Mouse (Mus musculus): Measurements from ENCODE around the gene Coa3.

GRCm38 (mm10) chr11:101259261-101259712 lies 19.6 kb downstream of the Coa3 start:
- TF ChIP-seq MEF2A (IDR thresholded peaks at IDR 0.05; ENCODE audit: borderline replicate concordance, low read depth, low read length), result no peak
- no peak for TF ChIP-seq SIN3A (IDR thresholded peaks at IDR 0.05; ENCODE audit: low read length)
